Mouse (Mus musculus): Measurements from ENCODE around the gene Epn2. TPM values are rescaled to one million over a fixed set of nuclear protein-coding genes. Genes with fewer than 3 reads are reported as not detected.

The Epn2 gene
- polyA plus RNA-seq, 1 experiment from 2014 or later: 2.8 TPM

DNA sequence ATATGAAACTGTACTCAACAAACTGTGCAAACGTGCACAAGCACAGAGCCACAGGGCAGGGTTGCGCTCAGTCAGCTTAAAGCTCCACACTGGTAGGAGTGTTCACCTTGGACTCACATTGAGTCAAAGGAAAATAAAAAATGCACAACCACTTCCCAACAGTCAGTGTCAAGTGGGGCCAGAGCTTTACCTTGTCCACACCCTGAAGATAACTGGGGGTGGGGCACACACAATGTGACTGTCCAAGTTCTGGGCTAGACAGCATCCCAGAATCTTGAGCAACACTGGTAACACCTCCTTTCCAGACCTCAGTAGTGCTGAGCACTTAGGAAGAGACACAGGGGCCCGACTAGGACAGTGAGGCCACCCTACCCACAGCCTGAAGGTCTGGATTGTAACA lies 60.6 kb downstream of the Epn2 start:
- H3K9me3 ChIP-seq (replicated peaks; ENCODE audit: control insufficient read depth, low read length): no peaks in the 10 kb centered on the region
- H3K9ac ChIP-seq (ENCODE audit: low read depth, low read length): no peak overlapping the region
- no peaks in the 10 kb centered on the region for H3K4me1 ChIP-seq (ENCODE audit: control insufficient read depth, low read depth, low read length)
- no peaks in the 10 kb centered on the region for H3K27me3 ChIP-seq (ENCODE audit: control insufficient read depth, insufficient read depth, low read depth, low read length)
- WGBS (ENCODE audit: insufficient replicate concordance): 63% methylated on average over 3 of the region's 3 CpGs
- H3K4me2 ChIP-seq (ENCODE audit: low read depth, low read length): no peak overlapping the region
- ATAC-seq (ENCODE audit: low read depth): no peak
- H3K4me3 ChIP-seq (ENCODE audit: low read depth, low read length): no peak overlapping the region
- H3K27ac ChIP-seq (ENCODE audit: low read length): no peak overlapping the region
- H3K36me3 ChIP-seq (ENCODE audit: control insufficient read depth, insufficient read depth): no peaks in the 10 kb centered on the region

DNA sequence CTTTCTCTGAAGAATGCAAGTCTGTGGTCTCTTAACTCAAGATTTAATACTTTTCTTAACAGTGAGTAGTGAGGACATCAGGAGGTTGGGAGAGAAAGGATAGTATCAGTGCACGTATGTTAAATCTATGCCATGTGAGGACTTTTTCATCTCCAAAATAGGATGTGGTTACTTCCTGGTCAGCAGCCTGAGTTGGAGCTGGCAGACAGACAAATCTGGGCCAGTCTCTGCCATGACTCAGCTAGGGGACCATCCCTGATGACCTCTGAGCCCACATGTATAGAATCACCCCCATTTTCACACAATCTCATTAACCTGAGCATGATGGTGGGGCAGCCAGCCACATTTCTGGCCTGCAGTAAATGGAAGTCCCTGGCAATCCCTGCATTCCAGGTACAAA lies 61.5 kb downstream of the Epn2 start:
- Histone ChIP-seq H3K36me3 (ENCODE audit: control insufficient read depth, insufficient read depth) (no peaks in the 10 kb centered on the region), H3K4me3 (ENCODE audit: low read depth, low read length) (no peak overlapping the region), H3K4me1 (ENCODE audit: control insufficient read depth, low read depth, low read length) (no peaks in the 10 kb centered on the region), H3K9ac (ENCODE audit: low read depth, low read length) (no peak overlapping the region), H3K27ac (ENCODE audit: low read length) (no peak overlapping the region), H3K4me2 (ENCODE audit: low read depth, low read length) (no peak overlapping the region), H3K9me3 (replicated peaks; ENCODE audit: control insufficient read depth, low read length) (no peaks in the 10 kb centered on the region), H3K27me3 (ENCODE audit: control insufficient read depth, insufficient read depth, low read depth, low read length) (no peaks in the 10 kb centered on the region)
- no peak for ATAC-seq (ENCODE audit: low read depth)
- WGBS (ENCODE audit: insufficient replicate concordance): 44% methylated on average over 1 of the region's 1 CpGs

DNA sequence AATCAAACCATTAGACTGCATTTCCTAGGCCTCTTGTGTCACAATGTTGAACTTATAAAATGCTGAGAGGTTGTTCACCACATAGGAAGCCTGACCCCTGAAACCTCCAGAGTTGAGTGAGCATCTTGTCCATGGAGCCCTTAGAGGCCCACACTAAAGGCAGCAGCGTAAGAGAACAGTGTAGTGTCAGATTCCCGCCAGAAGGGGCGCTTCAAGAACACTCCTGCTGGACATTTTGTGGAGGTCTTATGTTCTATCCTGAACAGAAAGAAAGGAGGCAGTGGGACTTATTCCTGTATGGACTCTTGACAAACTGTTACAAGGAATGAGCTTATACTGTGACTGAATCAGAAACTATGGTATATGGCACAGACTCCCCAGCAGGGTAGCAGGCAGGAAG lies 64.5 kb downstream of the Epn2 start:
- Histone ChIP-seq H3K4me2 (ENCODE audit: low read depth, low read length) (no peak overlapping the region), H3K9me3 (replicated peaks; ENCODE audit: control insufficient read depth, low read length) (no peaks in the 10 kb centered on the region), H3K27ac (ENCODE audit: low read length) (no peak overlapping the region), H3K27me3 (ENCODE audit: control insufficient read depth, insufficient read depth, low read depth, low read length) (no peaks in the 10 kb centered on the region), H3K4me3 (ENCODE audit: low read depth, low read length) (no peak overlapping the region), H3K4me1 (ENCODE audit: control insufficient read depth, low read depth, low read length) (no peaks in the 10 kb centered on the region), H3K36me3 (ENCODE audit: control insufficient read depth, insufficient read depth) (no peaks in the 10 kb centered on the region), H3K9ac (ENCODE audit: low read depth, low read length) (no peak overlapping the region)
- WGBS (ENCODE audit: insufficient replicate concordance): 34% methylated on average over 3 of the region's 3 CpGs
- no peak for ATAC-seq (ENCODE audit: low read depth)

DNA sequence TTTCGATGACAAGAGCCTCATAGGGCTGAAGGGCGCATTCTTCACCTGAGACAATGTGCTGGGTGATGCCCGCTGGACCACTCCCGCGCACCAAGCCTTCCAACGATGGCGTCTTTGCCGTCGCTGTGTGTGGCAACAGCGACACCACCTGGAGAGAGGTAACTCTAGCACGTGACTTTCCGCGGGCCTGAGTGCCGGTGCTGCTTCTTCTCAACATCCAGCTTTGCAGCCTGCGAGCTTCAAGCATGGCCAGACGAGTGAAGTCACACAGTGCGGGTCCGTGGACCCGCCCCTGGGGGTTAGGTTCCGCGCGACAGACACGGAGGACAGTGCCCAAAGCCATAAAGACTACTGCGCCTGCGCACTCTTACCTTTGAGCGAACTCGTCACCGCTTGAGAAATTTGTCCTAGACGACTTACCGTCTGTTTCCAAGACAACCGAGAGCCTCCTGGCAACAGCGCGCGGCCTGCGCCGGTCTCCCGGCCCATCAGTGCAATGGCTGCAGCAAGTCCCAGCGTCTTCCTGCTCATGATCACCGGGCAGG lies 74.7 kb downstream of the Epn2 start, which contains the start of gene B9d1:
B9d1 (plus strand) TSS at position 432 of the 545 bp plus-strand sequence.
- peak; percentile 88 for ATAC-seq (ENCODE audit: low read depth)
- H3K4me3 ChIP-seq (ENCODE audit: low read depth, low read length): peak within 1 kb of the TSS; percentile 68
- no peaks in the 10 kb centered on the region for H3K9me3 ChIP-seq (replicated peaks; ENCODE audit: control insufficient read depth, low read length)
- no peak within 1 kb of the TSS for H3K27ac ChIP-seq (ENCODE audit: low read length)
- no peaks in the 10 kb centered on the region for H3K27me3 ChIP-seq (ENCODE audit: control insufficient read depth, insufficient read depth, low read depth, low read length)
- under 1% methylated on average over 39 of the region's 39 CpGs for WGBS (ENCODE audit: insufficient replicate concordance)
- peaks cover 6% of the 10 kb centered on the region for H3K4me1 ChIP-seq (ENCODE audit: control insufficient read depth, low read depth, low read length)
- peak within 1 kb of the TSS; percentile 68 for H3K4me2 ChIP-seq (ENCODE audit: low read depth, low read length)
- H3K36me3 ChIP-seq (ENCODE audit: control insufficient read depth, insufficient read depth): no peaks in the 10 kb centered on the region
- peak within 1 kb of the TSS; percentile 66 for H3K9ac ChIP-seq (ENCODE audit: low read depth, low read length)

DNA sequence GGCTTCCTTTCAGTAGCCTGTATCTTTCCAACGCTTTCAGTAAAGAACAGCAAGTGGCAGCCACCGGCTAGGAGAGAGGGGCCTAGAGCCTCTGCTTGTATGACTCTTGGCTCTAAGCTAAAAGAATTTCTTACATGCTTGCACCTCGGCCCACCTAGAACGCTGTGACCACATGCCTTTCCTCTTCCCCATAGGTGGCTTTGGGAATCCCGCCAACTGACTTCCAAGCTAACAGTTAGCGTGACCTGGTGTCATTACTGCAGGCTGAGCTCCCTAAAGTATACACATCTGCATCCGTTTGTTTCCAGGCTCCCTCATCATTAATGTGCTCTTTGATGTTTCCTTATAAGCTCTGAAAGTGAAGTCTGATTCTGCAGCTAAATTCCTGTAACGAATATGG lies 75.6 kb downstream of the Epn2 start:
- Histone ChIP-seq H3K27ac (ENCODE audit: low read length) (no peak overlapping the region), H3K4me3 (ENCODE audit: low read depth, low read length) (no peak overlapping the region), H3K9me3 (replicated peaks; ENCODE audit: control insufficient read depth, low read length) (no peaks in the 10 kb centered on the region), H3K36me3 (ENCODE audit: control insufficient read depth, insufficient read depth) (no peaks in the 10 kb centered on the region), H3K9ac (ENCODE audit: low read depth, low read length) (no peak overlapping the region), H3K4me1 (ENCODE audit: control insufficient read depth, low read depth, low read length) (peaks cover 6% of the 10 kb centered on the region), H3K4me2 (ENCODE audit: low read depth, low read length) (no peak overlapping the region), H3K27me3 (ENCODE audit: control insufficient read depth, insufficient read depth, low read depth, low read length) (no peaks in the 10 kb centered on the region)
- ATAC-seq (ENCODE audit: low read depth): no peak
- WGBS (ENCODE audit: insufficient replicate concordance): 67% methylated on average over 8 of the region's 8 CpGs

DNA sequence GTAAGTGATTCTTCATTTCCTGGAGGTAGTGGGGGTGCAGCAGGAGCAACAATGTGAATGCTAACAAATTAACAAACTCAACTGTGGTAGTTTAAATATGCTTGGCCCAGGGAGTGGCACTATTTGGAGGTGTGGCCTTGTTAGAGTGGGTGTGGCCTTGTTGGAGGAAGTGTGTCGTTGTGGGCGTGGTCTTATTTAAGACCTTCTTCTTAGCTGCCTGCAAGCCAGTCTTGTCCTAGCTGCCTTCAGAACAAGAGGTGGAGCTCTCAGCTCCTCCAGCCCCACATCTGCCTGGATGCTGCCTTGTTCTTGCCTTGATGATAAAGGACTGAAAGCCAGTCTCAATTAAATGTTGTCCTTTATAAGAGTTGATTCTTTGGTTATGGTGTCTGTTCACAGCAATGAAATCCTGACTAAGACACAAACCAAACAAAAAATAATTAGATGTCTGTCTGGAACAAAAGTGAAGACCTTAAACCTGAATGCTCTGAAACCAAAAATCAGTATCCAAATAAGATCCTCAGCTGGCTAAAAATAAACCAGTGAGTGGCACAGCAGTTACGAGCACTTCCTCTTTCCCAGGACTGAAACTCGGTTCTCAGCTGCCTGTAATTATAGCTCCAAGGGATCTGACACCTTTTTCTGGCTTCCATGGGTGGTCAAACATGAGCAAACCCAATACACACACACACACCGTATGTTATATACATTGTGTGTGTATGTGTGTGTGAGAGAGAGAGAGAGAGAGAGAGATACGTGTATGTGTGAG lies 80.6 kb downstream of the Epn2 start:
- no peak overlapping the region for H3K27ac ChIP-seq (ENCODE audit: low read length)
- no peak overlapping the region for H3K9ac ChIP-seq (ENCODE audit: low read depth, low read length)
- H3K27me3 ChIP-seq (ENCODE audit: control insufficient read depth, insufficient read depth, low read depth, low read length): no peaks in the 10 kb centered on the region
- no peak overlapping the region for H3K4me2 ChIP-seq (ENCODE audit: low read depth, low read length)
- H3K9me3 ChIP-seq (replicated peaks; ENCODE audit: control insufficient read depth, low read length): no peaks in the 10 kb centered on the region
- WGBS (ENCODE audit: insufficient replicate concordance): 28% methylated on average over 6 of the region's 6 CpGs
- no peak overlapping the region for H3K4me3 ChIP-seq (ENCODE audit: low read depth, low read length)
- no peaks in the 10 kb centered on the region for H3K36me3 ChIP-seq (ENCODE audit: control insufficient read depth, insufficient read depth)
- peaks cover 3% of the 10 kb centered on the region; the same call in 1 of the 2 replicates for H3K4me1 ChIP-seq (ENCODE audit: control insufficient read depth, low read depth, low read length)
- no peak for ATAC-seq (ENCODE audit: low read depth)

DNA sequence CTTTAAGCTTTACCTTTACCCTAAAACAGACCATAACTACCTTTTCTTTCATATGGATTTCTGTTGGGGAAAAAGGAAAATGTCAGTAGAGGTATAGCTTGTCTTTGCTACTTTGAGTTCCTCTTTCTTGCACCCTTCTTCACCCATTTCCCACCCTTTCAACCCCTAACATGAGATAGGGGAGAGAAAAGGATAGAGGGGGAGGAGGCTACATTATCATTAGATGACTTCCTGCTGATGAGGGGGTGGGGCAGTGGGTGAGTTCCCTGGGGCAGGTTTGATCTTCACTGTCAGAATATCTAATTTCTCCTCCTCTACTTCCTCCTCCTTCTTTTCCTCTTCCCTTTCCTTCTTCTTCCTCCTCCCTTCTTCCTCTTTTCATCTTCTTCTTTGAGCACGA lies 82.0 kb downstream of the Epn2 start:
- Histone ChIP-seq H3K9me3 (replicated peaks; ENCODE audit: control insufficient read depth, low read length) (no peaks in the 10 kb centered on the region), H3K4me1 (ENCODE audit: control insufficient read depth, low read depth, low read length) (peaks cover 12% of the 10 kb centered on the region), H3K4me2 (ENCODE audit: low read depth, low read length) (no peak overlapping the region), H3K9ac (ENCODE audit: low read depth, low read length) (no peak overlapping the region), H3K4me3 (ENCODE audit: low read depth, low read length) (no peak overlapping the region), H3K27me3 (ENCODE audit: control insufficient read depth, insufficient read depth, low read depth, low read length) (no peaks in the 10 kb centered on the region), H3K27ac (ENCODE audit: low read length) (no peak overlapping the region), H3K36me3 (ENCODE audit: control insufficient read depth, insufficient read depth) (no peaks in the 10 kb centered on the region)
- no peak for ATAC-seq (ENCODE audit: low read depth)
- 8% methylated on average over 1 of the region's 1 CpGs for WGBS (ENCODE audit: insufficient replicate concordance)

DNA sequence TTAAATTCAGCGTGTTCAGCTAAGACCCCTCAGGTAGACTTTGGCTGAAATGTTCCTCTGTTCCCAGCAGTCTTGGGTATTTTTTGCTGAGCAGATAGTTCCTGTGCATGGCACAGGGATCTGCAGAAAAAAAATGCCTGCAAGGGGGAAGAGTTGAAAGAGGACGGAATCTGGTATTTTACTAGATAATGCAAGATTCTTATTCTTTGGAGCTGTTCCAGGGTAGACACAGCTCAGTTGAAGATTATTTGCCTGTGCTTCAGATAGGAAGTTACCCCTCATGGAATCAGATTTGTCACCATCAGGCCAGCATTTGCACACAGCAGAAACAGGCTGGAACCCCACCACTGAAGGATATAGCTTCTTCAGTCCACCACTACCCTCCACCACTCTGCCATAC lies 84.0 kb downstream of the Epn2 start:
- Histone ChIP-seq H3K9me3 (replicated peaks; ENCODE audit: control insufficient read depth, low read length) (no peaks in the 10 kb centered on the region), H3K27ac (ENCODE audit: low read length) (no peak overlapping the region), H3K4me1 (ENCODE audit: control insufficient read depth, low read depth, low read length) (peaks cover 12% of the 10 kb centered on the region), H3K27me3 (ENCODE audit: control insufficient read depth, insufficient read depth, low read depth, low read length) (no peaks in the 10 kb centered on the region), H3K4me2 (ENCODE audit: low read depth, low read length) (no peak overlapping the region), H3K36me3 (ENCODE audit: control insufficient read depth, insufficient read depth) (peaks cover 7% of the 10 kb centered on the region), H3K4me3 (ENCODE audit: low read depth, low read length) (no peak overlapping the region), H3K9ac (ENCODE audit: low read depth, low read length) (no peak overlapping the region)
- ATAC-seq (ENCODE audit: low read depth): no peak
- 83% methylated on average over 2 of the region's 2 CpGs for WGBS (ENCODE audit: insufficient replicate concordance)
